Mouse (Mus musculus): ENCODE results near the gene Polm. TPM values are rescaled to one million over a fixed set of nuclear protein-coding genes. Genes with fewer than 3 reads are reported as not detected.

Polm gene
- 17.6 and 20.7 TPM in 2 replicates for polyA plus RNA-seq (2012; rRNA removed)

DNA sequence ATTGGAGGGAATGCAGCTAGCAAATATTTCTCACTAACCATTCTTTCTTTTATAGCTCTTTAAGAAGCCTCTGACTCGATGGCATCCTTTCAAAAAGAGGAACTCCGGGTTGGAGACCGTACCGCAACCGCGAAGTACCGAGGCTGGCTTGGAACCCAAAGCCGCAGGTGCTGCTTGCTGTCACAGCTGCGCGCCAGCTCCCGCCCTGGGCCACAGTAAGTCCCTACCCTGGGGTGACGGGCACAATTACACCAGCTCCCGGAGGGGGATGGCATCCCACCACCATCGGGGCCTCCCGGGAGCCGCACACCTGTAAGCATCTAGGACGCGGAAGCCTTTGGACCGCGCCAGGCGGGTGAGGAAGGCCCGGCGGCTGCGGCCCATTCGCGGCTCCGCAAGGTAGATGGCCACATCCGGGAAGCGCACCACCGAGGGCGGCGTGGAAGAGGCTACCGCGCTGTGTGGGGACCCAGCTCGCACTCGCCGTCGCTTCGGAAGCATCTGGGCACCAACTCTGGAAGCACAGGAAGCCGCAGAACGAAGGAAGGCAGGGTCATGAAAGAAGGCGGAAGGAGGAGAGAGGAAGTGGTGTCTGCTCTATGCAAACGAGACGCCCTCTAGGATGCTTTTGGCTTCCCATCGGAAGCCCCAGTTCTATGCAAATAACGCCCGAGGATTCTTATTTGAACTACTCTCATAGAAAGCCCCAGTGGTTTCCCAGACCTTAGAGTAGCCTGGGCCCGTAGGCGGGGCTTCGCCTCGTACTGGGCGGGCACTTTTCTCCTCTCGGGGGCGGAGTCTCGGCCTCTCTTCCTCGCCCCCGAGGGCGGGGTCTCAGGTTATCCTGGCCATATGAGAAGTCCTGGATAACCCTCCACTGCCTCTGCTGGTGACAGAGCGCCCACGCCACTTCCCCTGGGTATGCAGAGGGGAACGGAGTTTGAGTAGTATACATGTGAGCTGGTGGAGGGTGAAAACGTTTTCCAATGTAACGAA lies at the start of gene Polm:
Gene Polm, minus strand, starts transcription at position 766 of the 996 bp plus-strand sequence.

DNA sequence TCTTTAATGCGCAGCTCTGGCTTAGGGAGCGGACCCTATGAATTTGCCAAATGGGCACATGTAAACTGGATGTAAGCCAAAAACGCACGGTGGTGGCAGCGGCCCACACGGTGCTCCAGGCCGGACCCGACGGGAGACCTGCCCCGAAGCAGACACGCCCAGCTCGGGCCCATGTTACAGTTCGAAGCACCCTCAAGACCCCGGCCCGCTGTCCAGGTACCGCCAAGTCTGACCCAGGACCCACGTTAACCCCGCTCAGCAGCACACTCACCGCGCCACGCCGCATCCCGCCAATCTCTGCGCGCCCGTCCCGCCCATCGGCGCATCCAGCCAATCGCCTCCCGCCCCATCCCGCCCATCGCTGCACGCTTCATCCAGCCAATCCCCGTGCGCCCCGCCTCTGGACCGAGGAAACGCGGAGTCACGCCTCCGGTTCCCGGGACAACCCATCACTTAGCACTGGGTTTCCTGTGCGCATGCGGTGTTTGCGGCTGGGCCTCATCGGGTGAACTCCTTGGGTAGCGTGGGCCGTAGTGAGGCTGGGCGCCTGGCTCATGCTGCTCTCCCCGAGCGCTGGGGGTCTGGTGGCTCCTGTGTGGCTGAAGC lies 40.2 kb upstream of the Polm start, which contains the start of gene Pold2:
Gene Pold2, minus strand, starts transcription at position 372 of the 606 bp plus-strand sequence.

DNA sequence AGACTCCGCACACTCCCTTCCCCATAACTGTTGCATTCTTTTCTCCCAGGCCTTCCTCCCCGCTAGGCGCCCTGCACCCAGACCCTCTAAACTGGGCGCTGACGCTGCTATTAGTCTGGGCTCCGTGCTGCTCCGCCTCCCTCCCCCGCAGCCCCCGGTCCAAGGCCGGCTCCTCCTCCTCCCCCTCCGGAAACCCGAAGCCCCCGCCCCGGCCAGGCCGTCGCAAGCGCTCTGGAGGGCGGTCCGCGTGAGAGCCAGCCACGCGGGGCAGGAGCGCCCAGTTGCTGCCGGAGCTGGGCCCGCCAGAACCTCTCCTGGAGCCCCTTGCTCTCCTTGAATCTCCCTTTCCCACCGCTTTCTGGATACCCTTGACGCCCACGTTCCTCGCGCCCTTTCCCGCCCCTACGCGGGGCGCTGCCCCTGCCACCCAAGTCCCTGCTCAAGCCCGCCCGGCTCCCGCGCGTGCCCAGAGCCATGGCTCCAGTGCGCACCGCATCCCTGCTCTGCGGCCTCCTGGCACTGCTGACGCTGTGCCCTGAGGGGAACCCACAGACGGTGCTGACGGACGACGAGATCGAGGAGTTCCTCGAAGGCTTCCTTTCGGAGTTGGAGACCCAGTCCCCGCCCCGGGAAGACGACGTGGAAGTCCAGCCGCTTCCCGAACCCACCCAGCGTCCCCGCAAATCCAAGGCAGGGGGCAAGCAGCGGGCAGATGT lies 24.0 kb upstream of the Polm start, which contains the start of gene Aebp1:
Gene Aebp1, plus strand, starts transcription at position 270 of the 716 bp plus-strand sequence.

DNA sequence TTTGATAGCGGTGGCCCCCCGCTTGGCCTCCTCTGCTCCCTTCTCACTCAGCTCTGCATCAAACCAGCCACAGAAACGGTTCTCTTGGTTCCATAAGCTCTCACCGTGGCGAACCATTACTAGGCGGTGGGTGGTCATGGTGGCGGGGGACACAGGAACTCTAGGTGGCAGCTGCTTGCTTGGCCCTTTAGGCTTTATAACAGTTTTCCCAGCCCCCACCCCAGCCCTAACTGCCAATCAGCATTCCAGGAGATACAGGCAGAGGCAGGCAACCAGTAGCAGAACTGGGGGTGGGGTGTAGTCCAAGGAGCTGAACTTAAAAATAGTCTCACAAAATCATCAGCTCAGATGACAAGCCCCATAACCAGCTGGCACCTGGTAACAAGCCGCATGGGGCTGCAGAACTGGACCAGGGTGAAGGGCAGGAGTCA lies 34.2 kb downstream of the Polm start, which contains the start of gene Pgam2:
Gene Pgam2, minus strand, starts transcription at position 183 of the 431 bp plus-strand sequence.

DNA sequence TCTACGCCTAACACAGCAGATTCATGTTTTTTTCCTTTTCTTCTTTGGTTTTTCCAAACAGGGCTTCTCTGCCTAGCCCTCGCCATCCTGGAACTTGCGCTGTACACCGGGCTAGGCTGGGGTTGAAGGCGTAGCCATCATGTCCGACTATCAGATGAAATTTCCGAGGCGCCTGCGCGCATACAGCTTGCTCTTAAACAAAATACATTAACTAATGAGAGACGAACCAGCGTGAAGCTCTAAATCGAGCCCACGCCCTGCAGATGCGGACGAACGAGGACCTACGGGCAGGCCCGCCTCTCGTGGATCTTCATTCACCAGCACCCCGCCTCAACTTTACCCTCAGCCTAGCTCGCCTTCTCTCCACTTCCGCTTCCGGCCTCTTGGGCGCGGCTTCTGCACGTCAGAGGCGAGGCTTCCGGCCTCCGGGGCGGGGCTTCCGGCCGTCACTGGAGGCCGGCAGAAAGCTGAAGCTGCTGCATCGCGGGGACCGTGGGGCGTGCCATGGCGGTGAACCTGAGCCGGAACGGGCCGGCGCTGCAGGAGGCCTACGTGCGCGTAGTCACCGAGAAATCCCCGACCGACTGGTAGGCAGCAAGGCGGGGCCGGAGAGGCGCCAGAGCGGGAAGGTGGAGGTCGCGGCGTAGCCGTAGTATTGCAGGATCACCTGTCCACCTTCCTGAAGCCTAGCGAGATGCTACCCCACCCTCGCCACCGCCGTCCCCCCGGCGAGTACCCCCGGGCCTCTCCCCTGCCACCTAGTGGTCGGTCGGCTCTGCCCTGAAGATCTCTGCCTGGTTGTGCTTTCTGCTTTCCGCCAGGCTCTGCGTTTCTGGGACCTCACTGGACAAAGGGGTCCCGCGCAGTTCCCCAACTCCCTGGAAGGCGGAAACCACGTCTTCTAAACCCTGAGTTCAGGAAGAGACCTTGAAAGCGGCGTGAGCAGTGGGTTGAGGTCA lies 49.5 kb downstream of the Polm start, which contains the start of gene Dbnl:
Gene Dbnl, plus strand, starts transcription at position 433 of the 959 bp plus-strand sequence.

Other genes with a start within 250 kb of the Polm start
- gene Mrps24, start 122.3 kb downstream of the Polm start, polyA plus RNA-seq (2012; rRNA removed) = 130 and 159 TPM in 2 replicates
- gene Urgcp, start 75.6 kb downstream of the Polm start, polyA plus RNA-seq (2012; rRNA removed) = 22.1 and 22.6 TPM in 2 replicates
- 111 and 114 TPM in 2 replicates for gene Dbnl, start 49.5 kb downstream of the Polm start, polyA plus RNA-seq (2012; rRNA removed)
- gene Pgam2, start 34.3 kb downstream of the Polm start, polyA plus RNA-seq (2012; rRNA removed) = 1.1 and 12.8 TPM in 2 replicates
- gene Aebp1, start 23.9 kb upstream of the Polm start, polyA plus RNA-seq (2012; rRNA removed) = 9.1 and 14.3 TPM in 2 replicates
- 69.3 and 71.7 TPM in 2 replicates for gene Pold2, start 40.3 kb upstream of the Polm start, polyA plus RNA-seq (2012; rRNA removed)
- gene Myl7, start 60.8 kb upstream of the Polm start, polyA plus RNA-seq (2012; rRNA removed) = 0.27 TPM in 1 of 2 replicates, not detected in the other
- gene Gck, start 112.1 kb upstream of the Polm start, polyA plus RNA-seq (2012; rRNA removed) = 6.3 and 6.9 TPM in 2 replicates
- gene Ykt6, start 117.7 kb upstream of the Polm start, polyA plus RNA-seq (2012; rRNA removed) = 91.4 and 98.4 TPM in 2 replicates
- gene Camk2b, start 228.3 kb upstream of the Polm start, polyA plus RNA-seq (2012; rRNA removed) = 247 and 282 TPM in 2 replicates